Mouse (Mus musculus) yolk sac, embryonic 10.5 days (tissue): Measurements from ENCODE around the gene Optn.

Experiments used
- DNase-seq: peaks from one replicate; pipeline ENCODE4 v3.0.0-alpha.2; 2017; ENCODE audit warnings: low spot score

Gene Optn

GRCm38 (mm10) chr2:4986798-4987197, 77.1 kb downstream of the Optn start:
- no peak for DNase-seq

GRCm38 (mm10) chr2:4985000-4985399, 78.9 kb downstream of the Optn start:
- peak; percentile 45 for DNase-seq

GRCm38 (mm10) chr2:4983987-4984386, 79.9 kb downstream of the Optn start:
- DNase-seq, result no peak

GRCm38 (mm10) chr2:4978091-4978490, 85.8 kb downstream of the Optn start:
- no peak for DNase-seq

- DNase-seq, result no peak
Measured at GRCm38 (mm10) chr2:4975807-4976206, 88.0 kb downstream of the Optn start, which contains the start of gene Ucma. Ucma (plus strand) TSS chr2:4976122.
